Mouse (Mus musculus): ENCODE data around the gene Abcb6. TPM values are rescaled to one million over a fixed set of nuclear protein-coding genes. Genes with fewer than 3 reads are reported as not detected.

The Abcb6 gene
- polyA plus RNA-seq, 1 experiment from 2014 or later: 40.3 TPM

GRCm38 (mm10) chr1:75191622-75192402 is 11.6 kb upstream of the Abcb6 start, which contains the start of the genes Ankzf1 and Atg9a:
Gene Ankzf1 (plus strand): TSS chr1:75192151.
Gene Atg9a (minus strand): TSS chr1:75192196.
- H3K4me2 ChIP-seq: peak within 1 kb of the TSS; percentile 94
- under 1% methylated on average over 55 of the region's 56 CpGs for WGBS

GRCm38 (mm10) chr1:75191258-75191621 is 11.0 kb upstream of the Abcb6 start:
- peaks cover 27% of the 10 kb centered on the region for H3K4me1 ChIP-seq (replicated peaks)
- H3K9ac ChIP-seq: peak overlapping the region; percentile 93
- peak overlapping the region; percentile 78 for H3K4me3 ChIP-seq
- no peaks in the 10 kb centered on the region for H3K27me3 ChIP-seq
- H3K4me2 ChIP-seq: peak overlapping the region; percentile 92
- 48% methylated on average over 5 of the region's 5 CpGs for WGBS
- no peaks in the 10 kb centered on the region for H3K9me3 ChIP-seq
- peaks cover 52% of the 10 kb centered on the region for H3K36me3 ChIP-seq
- peak overlapping the region; percentile 96 for H3K27ac ChIP-seq
- ATAC-seq (ENCODE audit: low FRiP score): no peak

More at GRCm38 (mm10) chr1:75191622-75192402, 11.6 kb upstream of the Abcb6 start, which contains the start of the genes Ankzf1 and Atg9a:
- peak within 1 kb of the TSS; percentile 93 for H3K9ac ChIP-seq
- peaks cover 52% of the 10 kb centered on the region for H3K36me3 ChIP-seq
- peaks cover 27% of the 10 kb centered on the region for H3K4me1 ChIP-seq (replicated peaks)
- peak within 1 kb of the TSS; percentile 78 for H3K4me3 ChIP-seq
- no peaks in the 10 kb centered on the region for H3K27me3 ChIP-seq
- H3K9me3 ChIP-seq: no peaks in the 10 kb centered on the region
- peak; percentile 99 for ATAC-seq (ENCODE audit: low FRiP score)
- peak within 1 kb of the TSS; percentile 96 for H3K27ac ChIP-seq

GRCm38 (mm10) chr1:75190577-75190976 is 10.4 kb upstream of the Abcb6 start:
- ATAC-seq (ENCODE audit: low FRiP score): no peak
- H3K9ac ChIP-seq: peak overlapping the region; percentile 93
- peak overlapping the region; percentile 78 for H3K4me3 ChIP-seq

GRCm38 (mm10) chr1:75187914-75188483 is 7.8 kb upstream of the Abcb6 start:
- H3K9me3 ChIP-seq: no peaks in the 10 kb centered on the region
- no peaks in the 10 kb centered on the region for H3K27me3 ChIP-seq
- H3K4me2 ChIP-seq: no peak overlapping the region
- H3K36me3 ChIP-seq: peaks cover 68% of the 10 kb centered on the region
- H3K4me3 ChIP-seq: no peak overlapping the region
- no peak for ATAC-seq (ENCODE audit: low FRiP score)
- H3K9ac ChIP-seq: no peak overlapping the region
- H3K27ac ChIP-seq: no peak overlapping the region
- H3K4me1 ChIP-seq (replicated peaks): peaks cover 19% of the 10 kb centered on the region
- 93% methylated on average over 2 of the region's 2 CpGs for WGBS

More at GRCm38 (mm10) chr1:75190577-75190976, 10.4 kb upstream of the Abcb6 start:
- 80% methylated on average over 2 of the region's 2 CpGs for WGBS
- H3K9me3 ChIP-seq: no peaks in the 10 kb centered on the region
- peaks cover 27% of the 10 kb centered on the region for H3K4me1 ChIP-seq (replicated peaks)
- H3K4me2 ChIP-seq: peak overlapping the region; percentile 92
- no peaks in the 10 kb centered on the region for H3K27me3 ChIP-seq
- H3K27ac ChIP-seq: no peak overlapping the region
- peaks cover 52% of the 10 kb centered on the region for H3K36me3 ChIP-seq

GRCm38 (mm10) chr1:75187126-75187525 is 6.9 kb upstream of the Abcb6 start:
- H3K36me3 ChIP-seq: peaks cover 76% of the 10 kb centered on the region

GRCm38 (mm10) chr1:75185495-75185894 is 5.3 kb upstream of the Abcb6 start:
- no peak for ATAC-seq (ENCODE audit: low FRiP score)
- no peak overlapping the region for H3K4me3 ChIP-seq
- no peaks in the 10 kb centered on the region for H3K9me3 ChIP-seq
- H3K27me3 ChIP-seq: no peaks in the 10 kb centered on the region
- H3K36me3 ChIP-seq: peaks cover 89% of the 10 kb centered on the region
- 95% methylated on average over 11 of the region's 11 CpGs for WGBS
- H3K4me1 ChIP-seq (replicated peaks): peaks cover 13% of the 10 kb centered on the region
- H3K4me2 ChIP-seq: no peak overlapping the region
- H3K27ac ChIP-seq: no peak overlapping the region
- H3K9ac ChIP-seq: no peak overlapping the region

More at GRCm38 (mm10) chr1:75187126-75187525, 6.9 kb upstream of the Abcb6 start:
- Histone ChIP-seq H3K4me2 (no peak overlapping the region), H3K4me3 (no peak overlapping the region), H3K27me3 (no peaks in the 10 kb centered on the region), H3K9ac (no peak overlapping the region), H3K9me3 (no peaks in the 10 kb centered on the region), H3K4me1 (replicated peaks) (peaks cover 15% of the 10 kb centered on the region), H3K27ac (no peak overlapping the region)
- ATAC-seq (ENCODE audit: low FRiP score): no peak

- H3K9me3 ChIP-seq: no peaks in the 10 kb centered on the region
- H3K4me2 ChIP-seq: no peak overlapping the region
- no peak for ATAC-seq (ENCODE audit: low FRiP score)
- 73% methylated on average over 4 of the region's 4 CpGs for WGBS
- H3K4me1 ChIP-seq (replicated peaks): peaks cover 30% of the 10 kb centered on the region
- no peak overlapping the region for H3K9ac ChIP-seq
- H3K4me3 ChIP-seq: no peak overlapping the region
- no peak overlapping the region for H3K27ac ChIP-seq
- H3K36me3 ChIP-seq: peaks cover 70% of the 10 kb centered on the region
- H3K27me3 ChIP-seq: no peaks in the 10 kb centered on the region
Observed at GRCm38 (mm10) chr1:75182160-75182559, 2.0 kb upstream of the Abcb6 start.

GRCm38 (mm10) chr1:75181377-75181870 is 1.2 kb upstream of the Abcb6 start:
- Histone ChIP-seq H3K9me3 (no peaks in the 10 kb centered on the region), H3K36me3 (peaks cover 69% of the 10 kb centered on the region)
- WGBS: 83% methylated on average over 4 of the region's 4 CpGs

GRCm38 (mm10) chr1:75180741-75181140 is 549 bp upstream of the Abcb6 start:
- Histone ChIP-seq H3K4me2 (peak overlapping the region; percentile 100), H3K9me3 (no peaks in the 10 kb centered on the region), H3K27ac (no peak overlapping the region), H3K9ac (no peak overlapping the region), H3K27me3 (no peaks in the 10 kb centered on the region), H3K4me3 (peak overlapping the region; percentile 59), H3K4me1 (replicated peaks) (peaks cover 30% of the 10 kb centered on the region), H3K36me3 (peaks cover 69% of the 10 kb centered on the region)
- ATAC-seq (ENCODE audit: low FRiP score): no peak
- 49% methylated on average over 6 of the region's 7 CpGs for WGBS

More at GRCm38 (mm10) chr1:75181377-75181870, 1.2 kb upstream of the Abcb6 start:
- Histone ChIP-seq H3K4me2 (no peak overlapping the region), H3K4me3 (no peak overlapping the region), H3K4me1 (replicated peaks) (peaks cover 30% of the 10 kb centered on the region), H3K27me3 (no peaks in the 10 kb centered on the region), H3K27ac (no peak overlapping the region), H3K9ac (no peak overlapping the region)
- no peak for ATAC-seq (ENCODE audit: low FRiP score)

GRCm38 (mm10) chr1:75179334-75180104 is 673 bp downstream of the Abcb6 start:
- Histone ChIP-seq H3K9ac (peak overlapping the region; percentile 84), H3K36me3 (peaks cover 69% of the 10 kb centered on the region), H3K27ac (peak overlapping the region; percentile 81), H3K4me2 (peak overlapping the region; percentile 100), H3K27me3 (no peaks in the 10 kb centered on the region), H3K4me3 (peak overlapping the region; percentile 59), H3K4me1 (replicated peaks) (peaks cover 30% of the 10 kb centered on the region), H3K9me3 (no peaks in the 10 kb centered on the region)
- WGBS: 10% methylated on average over 23 of the region's 23 CpGs
- ATAC-seq (ENCODE audit: low FRiP score): peak; percentile 60

GRCm38 (mm10) chr1:75168472-75169464 is 11.4 kb downstream of the Abcb6 start, which contains the start of gene Zfand2b:
Gene Zfand2b (plus strand): TSS chr1:75168646.
- H3K4me2 ChIP-seq: peak within 1 kb of the TSS; percentile 75
- WGBS: under 1% methylated on average over 58 of the region's 59 CpGs
- peaks cover 15% of the 10 kb centered on the region for H3K4me1 ChIP-seq (replicated peaks)
- H3K36me3 ChIP-seq: peaks cover 36% of the 10 kb centered on the region
- peak; percentile 96 for ATAC-seq (ENCODE audit: low FRiP score)
- peak within 1 kb of the TSS; percentile 94 for H3K27ac ChIP-seq
- peak within 1 kb of the TSS; percentile 76 for H3K9ac ChIP-seq
- no peaks in the 10 kb centered on the region for H3K9me3 ChIP-seq
- peak within 1 kb of the TSS; percentile 72 for H3K4me3 ChIP-seq
- H3K27me3 ChIP-seq: no peaks in the 10 kb centered on the region
